Mouse (Mus musculus) neural tube, embryonic 13.5 days (tissue): ENCODE data around the gene Tubgcp2. TPM values are rescaled to one million over a fixed set of nuclear protein-coding genes. Genes with fewer than 3 reads are reported as not detected.
A peak's percentile ranks its signal among the peaks of the same experiment; 100 is the strongest.

Experiments
- ATAC-seq: fragments of 200-750 bp; cut with Nextera tagmentation; 2 replicates; pipeline ENCODE4 v1.8.0; 2017; ENCODE audit warnings: low read depth, mild to moderate bottlenecking, moderate TSS enrichment, moderate library complexity
- H3K27ac ChIP-seq: fragments of 300-500 bp; sonication (generic); replicated peaks from 2 replicates; pipeline ENCODE4 v1.5.1; 2015; ENCODE audit warnings: moderate library complexity, mild to moderate bottlenecking, inconsistent platforms
- H3K27me3 ChIP-seq: fragments of 300-500 bp; sonication (generic); 2 replicates; pipeline ENCODE4 v1.6.1; 2015; ENCODE audit warnings: mild to moderate bottlenecking, inconsistent platforms
- H3K36me3 ChIP-seq: fragments of 300-500 bp; sonication (generic); 2 replicates; pipeline ENCODE4 v1.6.1; 2015; ENCODE audit warnings: mild to moderate bottlenecking, inconsistent platforms
- H3K4me1 ChIP-seq: fragments of 300-500 bp; sonication (generic); replicated peaks from 2 replicates; pipeline ENCODE4 v1.6.1; 2015; ENCODE audit warnings: inconsistent platforms
- H3K4me2 ChIP-seq: fragments of 300-500 bp; sonication (generic); 2 replicates; pipeline ENCODE4 v1.6.1; 2015; ENCODE audit warnings: inconsistent platforms, mild to moderate bottlenecking, moderate library complexity
- H3K4me3 ChIP-seq: fragments of 300-500 bp; sonication (generic); 2 replicates; pipeline ENCODE4 v1.5.1; 2015; ENCODE audit warnings: mild to moderate bottlenecking, inconsistent platforms
- H3K9ac ChIP-seq: fragments of 300-500 bp; sonication (generic); 2 replicates; pipeline ENCODE4 v1.6.1; 2015; ENCODE audit warnings: moderate library complexity, mild to moderate bottlenecking, inconsistent platforms
- H3K9me3 ChIP-seq: fragments of 300-500 bp; sonication (generic); 2 replicates; pipeline ENCODE4 v1.6.1; 2016; ENCODE audit warnings: inconsistent platforms
- WGBS: fragments of 180-500 bp; shearing (Covaris S2); methylation state at CpG from one replicate; pipeline ENCODE4 v1.1.7; 2015; 5-methylcytosine and 5-hydroxymethylcytosine counted together
- polyA plus RNA-seq: library from polyadenylated mRNA; unstranded; fragments of >200 nt; fragmentation: Nextera tagmentation; extraction: Ambion mirVana; gene quantifications from 2 replicates; pipeline ENCODE4 v1.2.1, GENCODE M21; 2015

The Tubgcp2 gene
- polyA plus RNA-seq, 1 experiment from 2014 or later: 51.4 TPM

DNA sequence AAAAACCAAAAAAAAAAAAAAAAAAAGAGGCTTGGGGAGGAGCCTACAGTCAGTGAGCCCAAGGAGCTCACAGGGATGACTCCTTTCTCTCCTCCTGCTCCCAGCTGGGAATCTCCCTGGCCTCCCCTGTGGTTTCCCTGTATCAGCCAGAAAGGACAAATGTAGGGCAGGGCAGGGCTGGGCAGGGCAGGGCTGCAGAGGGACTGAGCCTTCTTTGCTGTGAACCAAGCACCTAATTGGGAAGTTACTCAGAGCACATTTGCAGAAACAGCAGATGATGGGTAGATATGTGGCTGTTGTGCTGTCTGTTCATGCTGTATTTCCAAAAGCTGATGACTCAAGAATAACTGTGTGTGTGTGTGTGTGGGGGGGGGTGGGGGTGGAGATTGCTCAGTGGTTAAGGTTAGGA, 63.5 kb downstream of the Tubgcp2 start:
- no peaks in the 10 kb centered on the region for H3K27me3 ChIP-seq
- H3K4me2 ChIP-seq: no peak overlapping the region
- H3K9me3 ChIP-seq: no peaks in the 10 kb centered on the region
- no peak overlapping the region for H3K4me3 ChIP-seq
- no peak overlapping the region for H3K27ac ChIP-seq
- no peak for ATAC-seq
- no peak overlapping the region for H3K9ac ChIP-seq
- H3K36me3 ChIP-seq: no peaks in the 10 kb centered on the region
- peaks cover under 1% of the 10 kb centered on the region; the same call in 1 of the 2 replicates for H3K4me1 ChIP-seq

DNA sequence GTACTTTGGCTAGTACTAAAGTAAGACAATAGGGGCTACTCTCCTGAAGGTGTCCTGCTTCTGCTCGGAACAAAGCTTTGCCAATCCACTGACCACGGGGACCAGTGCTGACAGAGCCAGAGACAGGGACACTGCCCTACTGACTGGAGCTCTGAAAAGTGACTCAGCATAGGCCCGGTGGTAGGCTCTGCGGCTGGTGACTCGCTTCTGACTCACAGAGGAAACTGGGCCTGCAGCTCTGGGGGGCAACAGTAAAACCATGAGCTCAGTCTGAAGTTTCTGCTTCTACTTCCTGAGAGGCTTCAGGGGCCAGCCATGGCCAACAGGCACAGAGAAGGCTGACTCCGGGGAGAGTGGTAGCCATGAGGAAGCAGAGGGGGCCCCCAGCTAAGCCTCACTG, 65.0 kb downstream of the Tubgcp2 start:
- H3K9ac ChIP-seq: no peak overlapping the region
- no peak for ATAC-seq

DNA sequence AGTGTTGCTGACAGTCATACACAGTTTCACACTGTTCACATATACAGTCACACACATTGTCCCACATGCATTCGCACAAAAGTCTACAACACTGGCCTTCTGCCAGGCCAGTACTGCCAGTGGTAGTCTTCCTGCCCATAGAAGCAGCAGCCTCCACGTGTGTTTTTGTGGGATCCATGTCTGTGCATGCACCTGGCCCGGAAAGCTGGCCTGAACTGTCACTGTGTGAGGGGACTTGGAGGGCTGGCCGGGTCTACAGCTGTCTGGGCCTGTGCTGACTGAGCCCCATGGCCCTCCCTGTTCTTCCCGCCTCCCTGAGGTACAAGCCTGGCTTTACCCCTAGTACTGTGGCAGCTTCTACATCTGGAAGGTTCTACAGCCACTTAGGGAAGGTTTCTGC, 65.5 kb downstream of the Tubgcp2 start:
- no peak for ATAC-seq

More for the DNA sequence above, 65.0 kb downstream of the Tubgcp2 start:
- no peaks in the 10 kb centered on the region for H3K36me3 ChIP-seq
- H3K4me2 ChIP-seq: no peak overlapping the region
- no peaks in the 10 kb centered on the region for H3K9me3 ChIP-seq
- 76% methylated on average over 6 of the region's 6 CpGs for WGBS
- no peaks in the 10 kb centered on the region for H3K27me3 ChIP-seq
- H3K4me3 ChIP-seq: no peak overlapping the region
- H3K4me1 ChIP-seq: no peaks in the 10 kb centered on the region
- no peak overlapping the region for H3K27ac ChIP-seq

DNA sequence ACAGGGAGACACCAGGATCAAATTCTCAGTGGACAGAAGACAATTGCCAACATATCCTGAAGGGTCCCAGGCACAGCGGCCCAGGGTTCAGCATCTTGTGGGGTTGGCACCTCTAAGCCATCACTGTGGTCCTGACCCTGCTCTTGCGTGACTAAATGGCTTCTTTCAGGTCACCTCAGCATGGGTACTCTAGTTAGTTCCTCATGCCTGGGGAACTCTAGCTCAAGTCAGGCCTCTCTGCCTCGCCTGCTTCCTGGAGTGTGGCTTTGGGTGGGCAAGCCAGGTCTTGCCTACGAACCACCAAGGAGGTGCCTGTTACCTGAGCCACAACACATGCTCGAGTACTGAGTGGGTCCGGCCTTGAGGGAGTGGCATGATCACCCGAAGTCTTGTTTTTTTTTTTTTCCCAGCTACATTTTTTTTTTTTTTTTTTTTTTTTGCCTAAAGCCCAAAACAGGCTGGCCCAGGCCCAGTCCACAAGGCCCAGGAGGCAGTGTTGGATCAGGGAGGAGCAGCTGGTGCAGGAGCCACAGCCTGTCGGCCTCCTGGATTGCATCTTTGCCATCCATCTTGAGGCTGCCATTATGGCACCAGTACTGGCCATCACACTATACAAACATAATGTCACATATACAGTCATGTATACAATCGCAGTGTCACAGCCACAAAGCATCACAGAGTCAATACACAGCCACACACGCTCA, 66.1 kb downstream of the Tubgcp2 start:
- WGBS: 87% methylated on average over 10 of the region's 10 CpGs
- H3K36me3 ChIP-seq: no peaks in the 10 kb centered on the region
- H3K4me1 ChIP-seq: no peaks in the 10 kb centered on the region
- H3K9me3 ChIP-seq: no peaks in the 10 kb centered on the region
- ATAC-seq: no peak; the same call in 1 of the 2 replicates
- no peak overlapping the region for H3K9ac ChIP-seq
- no peak overlapping the region for H3K4me2 ChIP-seq
- no peak overlapping the region for H3K27ac ChIP-seq
- no peak overlapping the region for H3K4me3 ChIP-seq
- H3K27me3 ChIP-seq: no peaks in the 10 kb centered on the region

More for the DNA sequence above, 65.5 kb downstream of the Tubgcp2 start:
- Histone ChIP-seq H3K4me1 (no peaks in the 10 kb centered on the region), H3K9me3 (no peaks in the 10 kb centered on the region), H3K27ac (no peak overlapping the region), H3K4me3 (no peak overlapping the region), H3K36me3 (no peaks in the 10 kb centered on the region), H3K9ac (no peak overlapping the region), H3K27me3 (no peaks in the 10 kb centered on the region), H3K4me2 (no peak overlapping the region)
- 74% methylated on average over 5 of the region's 5 CpGs for WGBS

DNA sequence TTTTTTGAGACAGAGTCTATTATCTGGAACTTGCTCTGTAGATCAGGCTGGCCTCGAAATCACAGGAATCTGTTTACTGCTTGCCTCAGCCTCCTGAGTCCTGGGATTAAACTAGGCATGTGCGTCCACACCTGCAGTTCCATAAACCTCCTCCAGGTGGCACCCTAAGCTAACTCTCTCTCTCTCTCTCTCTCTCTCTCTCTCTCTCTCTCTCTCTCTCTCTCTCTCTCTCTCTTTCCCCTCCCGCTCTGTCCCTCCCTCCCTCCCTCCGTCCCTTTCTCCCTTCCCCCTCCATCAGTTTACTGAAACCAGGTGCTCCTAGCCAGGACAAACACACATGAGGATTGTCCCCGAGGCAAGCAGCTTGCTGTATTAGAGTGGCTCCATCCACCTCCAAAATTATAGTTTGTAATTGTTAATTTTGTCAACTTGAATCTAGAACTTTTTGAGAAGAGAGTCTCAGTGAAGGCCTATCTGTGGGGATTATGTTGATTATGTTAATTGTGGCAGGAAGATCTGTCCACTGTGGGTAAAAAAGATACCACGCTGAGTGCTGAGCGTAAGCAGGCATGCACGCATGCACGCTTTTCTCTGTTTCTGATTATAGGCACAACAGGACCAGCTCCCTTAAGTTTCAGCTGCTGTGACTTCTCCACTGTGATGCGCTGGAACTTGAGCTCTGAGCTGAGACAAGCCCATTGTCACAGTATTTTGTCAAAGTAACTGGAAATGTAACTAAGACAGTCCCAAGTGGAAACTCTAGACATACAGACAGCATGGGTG, 66.9 kb downstream of the Tubgcp2 start:
- peak; percentile 58; the same call in 1 of the 2 replicates for ATAC-seq
- Histone ChIP-seq H3K4me2 (no peak overlapping the region), H3K4me3 (no peak overlapping the region), H3K27me3 (no peaks in the 10 kb centered on the region), H3K4me1 (no peaks in the 10 kb centered on the region), H3K9ac (no peak overlapping the region), H3K27ac (no peak overlapping the region), H3K36me3 (no peaks in the 10 kb centered on the region), H3K9me3 (no peaks in the 10 kb centered on the region)
- WGBS: 40% methylated on average over 10 of the region's 10 CpGs

DNA sequence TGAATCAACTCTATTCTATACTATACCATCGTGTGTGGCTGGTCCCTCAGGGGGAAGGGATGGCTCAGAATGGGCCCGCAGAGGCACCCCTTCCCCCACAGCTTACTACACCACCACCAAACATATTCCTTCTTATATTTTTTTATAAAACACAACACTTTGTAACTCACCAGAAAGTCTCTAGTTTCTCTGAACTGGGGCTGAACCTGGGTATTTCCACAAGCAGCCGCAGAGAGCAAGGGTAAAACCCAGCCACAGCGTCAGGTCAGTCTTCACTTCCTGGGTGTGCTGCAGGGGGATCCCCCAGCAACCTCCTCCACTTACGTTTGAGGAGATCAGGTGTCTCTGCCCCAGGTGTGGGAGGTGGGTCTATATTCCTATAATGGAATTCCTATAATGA, 68.0 kb downstream of the Tubgcp2 start:
- H3K27ac ChIP-seq: no peak overlapping the region
- H3K9ac ChIP-seq: no peak overlapping the region
- ATAC-seq: no peak
- no peaks in the 10 kb centered on the region for H3K4me1 ChIP-seq
- 55% methylated on average over 5 of the region's 5 CpGs for WGBS
- H3K9me3 ChIP-seq: no peaks in the 10 kb centered on the region
- no peak overlapping the region for H3K4me3 ChIP-seq
- H3K4me2 ChIP-seq: no peak overlapping the region
- no peaks in the 10 kb centered on the region for H3K27me3 ChIP-seq
- H3K36me3 ChIP-seq: no peaks in the 10 kb centered on the region

DNA sequence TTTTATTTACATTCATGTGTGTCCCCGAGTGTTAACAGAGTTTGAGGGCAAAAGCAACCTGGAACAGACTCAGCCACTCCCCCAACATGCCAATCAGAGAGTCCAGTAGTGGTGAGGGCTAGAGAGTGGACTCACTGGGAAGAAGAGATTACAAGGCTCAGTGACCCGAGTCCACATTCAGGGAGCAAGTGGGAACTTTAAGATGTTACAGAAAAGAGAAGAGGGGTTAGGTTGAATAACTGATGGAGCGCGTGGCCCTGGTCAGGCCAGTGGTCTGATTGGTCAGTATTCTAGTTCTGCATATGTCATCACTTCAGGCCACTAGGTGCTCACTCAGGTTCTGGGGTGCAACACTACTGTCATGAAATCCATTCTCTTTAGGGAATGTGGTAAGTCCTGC, 69.3 kb downstream of the Tubgcp2 start:
- Histone ChIP-seq H3K9me3 (no peaks in the 10 kb centered on the region), H3K36me3 (no peaks in the 10 kb centered on the region), H3K4me3 (no peak overlapping the region), H3K4me2 (no peak overlapping the region), H3K27ac (no peak overlapping the region), H3K27me3 (no peaks in the 10 kb centered on the region), H3K9ac (no peak overlapping the region), H3K4me1 (no peaks in the 10 kb centered on the region)
- no peak for ATAC-seq
- WGBS: 29% methylated on average over 4 of the region's 4 CpGs

DNA sequence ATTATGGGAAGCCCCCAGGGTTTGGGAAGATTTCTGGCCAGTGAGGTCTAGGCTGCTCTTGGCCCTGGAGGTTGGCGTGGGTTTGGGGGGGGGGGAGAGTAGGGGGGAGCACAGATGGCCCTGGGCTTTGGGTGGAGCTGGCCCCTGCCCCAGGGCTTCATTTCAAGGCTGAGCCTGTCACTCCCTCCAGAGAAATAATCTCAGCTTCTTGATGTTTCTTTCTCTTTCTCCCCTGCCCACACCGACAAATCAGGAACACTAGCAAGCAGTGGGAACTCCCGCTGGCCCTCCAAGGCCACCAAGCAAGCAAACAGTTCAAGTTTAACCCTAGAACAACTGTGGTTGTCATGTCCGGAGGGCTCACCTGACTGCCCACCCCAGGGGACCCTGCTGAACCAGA, 72.7 kb downstream of the Tubgcp2 start:
- no peaks in the 10 kb centered on the region for H3K9me3 ChIP-seq
- H3K9ac ChIP-seq: no peak overlapping the region
- no peak overlapping the region for H3K4me3 ChIP-seq
- WGBS: 60% methylated on average over 4 of the region's 4 CpGs
- H3K4me2 ChIP-seq: no peak overlapping the region
- no peak for ATAC-seq
- no peaks in the 10 kb centered on the region for H3K27me3 ChIP-seq
- H3K4me1 ChIP-seq: no peaks in the 10 kb centered on the region
- H3K27ac ChIP-seq: no peak overlapping the region
- H3K36me3 ChIP-seq: no peaks in the 10 kb centered on the region

DNA sequence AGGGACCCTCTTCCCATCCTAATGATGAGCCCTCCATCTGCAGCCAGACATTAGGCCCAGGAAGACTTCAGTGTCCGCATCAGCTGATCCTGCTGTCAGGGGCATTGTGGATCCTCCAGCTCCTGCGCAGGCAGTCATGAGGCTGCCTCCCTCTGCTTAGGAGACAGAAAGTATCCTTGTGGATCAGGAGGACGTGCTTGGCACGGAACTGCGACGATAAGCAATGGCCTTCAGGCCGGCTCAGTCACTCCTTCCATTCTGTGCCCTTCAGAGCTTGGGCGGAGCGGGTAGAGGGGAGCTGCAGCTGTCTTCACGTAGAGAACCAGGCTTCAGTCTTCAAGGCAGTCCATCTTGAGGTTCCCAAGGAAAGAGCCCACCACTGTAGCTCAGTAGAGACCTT, 75.3 kb downstream of the Tubgcp2 start:
- WGBS: 87% methylated on average over 10 of the region's 10 CpGs
- H3K4me1 ChIP-seq: peaks cover 7% of the 10 kb centered on the region; the same call in 1 of the 2 replicates
- H3K4me3 ChIP-seq: no peak overlapping the region
- H3K27ac ChIP-seq: no peak overlapping the region
- no peak overlapping the region for H3K4me2 ChIP-seq
- ATAC-seq: no peak
- H3K27me3 ChIP-seq: peaks cover 11% of the 10 kb centered on the region
- H3K9ac ChIP-seq: no peak overlapping the region
- no peaks in the 10 kb centered on the region for H3K36me3 ChIP-seq
- no peaks in the 10 kb centered on the region for H3K9me3 ChIP-seq

DNA sequence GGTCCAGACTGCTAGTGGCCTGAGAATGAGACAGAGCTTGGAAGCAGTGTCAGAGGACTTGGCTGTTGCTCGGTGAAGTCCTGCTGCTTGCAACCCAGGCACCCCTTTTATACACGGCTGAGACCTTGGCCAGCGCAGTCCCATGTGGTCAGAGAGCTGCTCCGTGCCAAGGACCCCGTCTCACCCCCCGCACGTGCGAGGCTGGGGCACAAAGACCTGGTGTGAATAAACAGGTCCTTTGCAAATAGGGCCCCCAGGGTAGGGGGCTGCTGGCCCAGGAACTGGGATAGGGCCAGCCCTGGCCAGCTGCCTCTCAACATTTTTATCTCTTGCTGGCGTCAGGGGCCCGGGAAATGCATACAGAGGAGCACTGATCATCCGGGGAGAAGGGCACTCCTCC, 78.5 kb downstream of the Tubgcp2 start:
- Histone ChIP-seq H3K36me3 (no peaks in the 10 kb centered on the region), H3K4me1 (peaks cover 7% of the 10 kb centered on the region; the same call in 1 of the 2 replicates), H3K27ac (no peak overlapping the region), H3K27me3 (peaks cover 18% of the 10 kb centered on the region), H3K9ac (no peak overlapping the region), H3K4me3 (no peak overlapping the region), H3K4me2 (no peak overlapping the region), H3K9me3 (no peaks in the 10 kb centered on the region)
- 28% methylated on average over 11 of the region's 11 CpGs for WGBS
- ATAC-seq: 0 out of 2 replicates have a peak, but pooled peaks have one; percentile 47

DNA sequence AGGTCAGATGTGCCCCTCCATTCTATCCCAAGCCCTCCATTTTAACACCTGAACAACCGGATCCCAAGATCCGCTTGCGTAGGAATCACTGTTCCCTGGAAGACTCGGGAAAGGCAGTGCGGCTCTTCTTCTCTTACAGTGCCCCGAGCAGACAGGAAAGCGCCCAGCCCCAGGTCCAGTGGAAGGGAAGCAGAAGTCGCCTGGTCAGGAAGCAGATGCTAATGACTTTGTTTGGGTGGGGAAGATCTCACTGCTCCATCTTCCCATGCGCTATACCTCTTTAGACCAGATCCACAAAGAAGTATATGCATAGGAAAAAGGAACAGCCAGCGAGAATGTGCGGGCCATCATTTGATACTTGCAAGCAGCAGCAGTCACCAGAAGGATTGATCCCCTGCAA, 79.0 kb downstream of the Tubgcp2 start:
- Histone ChIP-seq H3K4me2 (no peak overlapping the region), H3K27ac (no peak overlapping the region), H3K4me1 (peaks cover 7% of the 10 kb centered on the region; the same call in 1 of the 2 replicates), H3K9ac (no peak overlapping the region), H3K4me3 (no peak overlapping the region), H3K27me3 (peaks cover 20% of the 10 kb centered on the region), H3K9me3 (no peaks in the 10 kb centered on the region), H3K36me3 (no peaks in the 10 kb centered on the region)
- no peak for ATAC-seq
- 58% methylated on average over 11 of the region's 11 CpGs for WGBS

DNA sequence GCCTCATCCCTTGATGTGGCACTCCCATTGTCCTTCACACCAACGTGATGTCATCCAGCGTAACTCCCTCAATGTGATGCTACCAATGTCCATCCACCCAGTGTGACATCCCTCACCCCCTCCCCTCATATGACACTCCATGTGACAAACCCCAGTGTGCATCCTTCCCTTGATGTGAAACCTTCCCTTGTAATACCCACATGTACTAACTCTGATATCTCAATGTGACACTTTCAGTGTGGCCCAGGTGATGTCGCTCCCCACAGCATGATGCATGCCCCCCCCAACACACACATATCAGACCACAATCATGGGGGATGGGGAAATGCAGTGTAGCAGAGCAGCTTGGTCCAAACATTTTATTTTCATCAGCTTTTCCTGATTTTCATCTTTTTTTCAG, 79.8 kb downstream of the Tubgcp2 start:
- no peaks in the 10 kb centered on the region for H3K9me3 ChIP-seq
- no peak overlapping the region for H3K27ac ChIP-seq
- no peak overlapping the region for H3K9ac ChIP-seq
- peaks cover 7% of the 10 kb centered on the region for H3K4me1 ChIP-seq
- no peak for ATAC-seq
- H3K27me3 ChIP-seq: peaks cover 27% of the 10 kb centered on the region
- WGBS: 79% methylated on average over 3 of the region's 3 CpGs
- no peaks in the 10 kb centered on the region for H3K36me3 ChIP-seq
- H3K4me2 ChIP-seq: no peak overlapping the region
- H3K4me3 ChIP-seq: no peak overlapping the region
